Mouse (Mus musculus) cerebellum, postnatal 4 days (tissue): Measurements from ENCODE around the gene Afap1.

ENCODE experiments used
- DNase-seq, 2 experiments: peaks; one replicate each; pipeline ENCODE4 v3.0.0; 2022; ENCODE audit warnings: low spot score in 2 of 2, mixed read lengths in 1 of 2

Afap1 gene

GRCm38 (mm10) chr5:35897147-35897546, 4.0 kb downstream of the Afap1 start:
- no peak for DNase-seq

- DNase-seq: no peak
Measured at GRCm38 (mm10) chr5:35898114-35898513, 5.0 kb downstream of the Afap1 start.

GRCm38 (mm10) chr5:35898994-35899393, 5.9 kb downstream of the Afap1 start:
- no peak for DNase-seq

- DNase-seq: no peak
Measured at GRCm38 (mm10) chr5:35900401-35901225, 7.5 kb downstream of the Afap1 start.

GRCm38 (mm10) chr5:35901226-35901809, 8.2 kb downstream of the Afap1 start:
- no peak for DNase-seq

- no peak for DNase-seq
Measured at GRCm38 (mm10) chr5:35903456-35903855, 10.3 kb downstream of the Afap1 start.

GRCm38 (mm10) chr5:35905283-35905682, 12.2 kb downstream of the Afap1 start:
- DNase-seq: no peak

GRCm38 (mm10) chr5:35907090-35907489, 14.0 kb downstream of the Afap1 start:
- no peak for DNase-seq

- DNase-seq: peak in 1 of 2 experiments; percentile 83
Measured at GRCm38 (mm10) chr5:35907633-35908426, 14.7 kb downstream of the Afap1 start.

GRCm38 (mm10) chr5:35908626-35909443, 15.7 kb downstream of the Afap1 start:
- no peak for DNase-seq

GRCm38 (mm10) chr5:35915629-35916300, 22.6 kb downstream of the Afap1 start:
- DNase-seq: no peak

- DNase-seq: no peak
Measured at GRCm38 (mm10) chr5:35916666-35917065, 23.5 kb downstream of the Afap1 start.

- DNase-seq: peak in 1 of 2 experiments; percentile 50
Measured at GRCm38 (mm10) chr5:35918387-35918786, 25.3 kb downstream of the Afap1 start.

GRCm38 (mm10) chr5:35920076-35920475, 27.0 kb downstream of the Afap1 start:
- DNase-seq: no peak

- DNase-seq: no peak
Measured at GRCm38 (mm10) chr5:35920557-35920956, 27.4 kb downstream of the Afap1 start.

- no peak for DNase-seq
Measured at GRCm38 (mm10) chr5:35921141-35921540, 28.0 kb downstream of the Afap1 start.

GRCm38 (mm10) chr5:35921595-35922254, 28.6 kb downstream of the Afap1 start:
- DNase-seq: peak in 1 of 2 experiments; percentile 34

GRCm38 (mm10) chr5:35923448-35923847, 30.3 kb downstream of the Afap1 start:
- no peak for DNase-seq

- DNase-seq: peak in 1 of 2 experiments; percentile 48
Measured at GRCm38 (mm10) chr5:35925171-35925634, 32.1 kb downstream of the Afap1 start.

GRCm38 (mm10) chr5:35926511-35926910, 33.4 kb downstream of the Afap1 start:
- DNase-seq: no peak
